Mouse (Mus musculus) liver, adult 10 weeks (tissue): ENCODE measurements around the gene Ubxn7. TPM values are rescaled to one million over a fixed set of nuclear protein-coding genes. Genes with fewer than 3 reads are reported as not detected.

Experiments used
- polyA plus RNA-seq: library from polyadenylated mRNA; stranded (reverse); fragments of 350-450 nt; fragmentation: Illumina TruSeq; extraction: RNeasy Lipid Tissue Mini Kit (QIAGEN cat#74804); gene quantifications from one replicate; pipeline ENCODE4 v1.2.3, GENCODE M21; 2014; ENCODE audit warnings: low read depth, low replicate concordance

The Ubxn7 gene
- polyA plus RNA-seq = 14.3 TPM

GRCm38 (mm10) chr16:32332040-32332555, at the start of gene Ubxn7:
Gene Ubxn7, plus strand, starts transcription at chr16:32332257.

GRCm38 (mm10) chr16:32400267-32400666, 68.2 kb downstream of the Ubxn7 start, which contains the start of gene Tm4sf19:
Gene Tm4sf19, plus strand, starts transcription at chr16:32400506.

GRCm38 (mm10) chr16:32419517-32420483, 87.7 kb downstream of the Ubxn7 start, which contains the start of gene Tctex1d2:
Gene Tctex1d2, plus strand, starts transcription at chr16:32419702.

GRCm38 (mm10) chr16:32430474-32431046, 98.5 kb downstream of the Ubxn7 start, which contains the start of gene Pcyt1a:
Gene Pcyt1a, plus strand, starts transcription at chr16:32430921.

Other genes starting within 250 kb of the Ubxn7 start
- 46.7 TPM for gene Pigx, start 232.5 kb upstream of the Ubxn7 start, polyA plus RNA-seq
- 7.1 TPM for gene Cep19, start 232.5 kb upstream of the Ubxn7 start, polyA plus RNA-seq
- 0.56 TPM for gene Nrros, start 166.7 kb upstream of the Ubxn7 start, polyA plus RNA-seq
- not detected for gene Bex6, start 152.4 kb upstream of the Ubxn7 start, polyA plus RNA-seq
- 8.7 TPM for gene Fbxo45, start 85.1 kb upstream of the Ubxn7 start, polyA plus RNA-seq
- 8.7 TPM for gene Wdr53, start 85.0 kb upstream of the Ubxn7 start, polyA plus RNA-seq
- gene Smco1, start 60.8 kb upstream of the Ubxn7 start, polyA plus RNA-seq = not detected
- 13.2 TPM for gene Rnf168, start 54.8 kb upstream of the Ubxn7 start, polyA plus RNA-seq
- gene Tm4sf19, start 68.2 kb downstream of the Ubxn7 start, polyA plus RNA-seq = not detected
- gene Tctex1d2, start 87.4 kb downstream of the Ubxn7 start, polyA plus RNA-seq = 3.4 TPM
- 37.4 TPM for gene Pcyt1a, start 98.7 kb downstream of the Ubxn7 start, polyA plus RNA-seq
- gene Slc51a, start 155.6 kb downstream of the Ubxn7 start, polyA plus RNA-seq = not detected
- gene Zdhhc19, start 164.0 kb downstream of the Ubxn7 start, polyA plus RNA-seq = not detected